Mouse (Mus musculus) layer of hippocampus, adult 18-20 months (tissue): ENCODE data around the gene Mllt3. TPM values are rescaled to one million over a fixed set of nuclear protein-coding genes. Genes with fewer than 3 reads are reported as not detected.

Experiments used
- DNase-seq, 2 experiments: peaks; one replicate each; pipeline ENCODE4 v3.0.0; 2022; ENCODE audit warnings: low spot score in 2 of 2
- total RNA-seq, 2 experiments: library from RNA; stranded (reverse); gene quantifications; 2 replicates each; pipeline ENCODE4 v1.2.3; 2021

Gene Mllt3
- total RNA-seq, 2 experiments from 2014 or later: 50.9 to 58.1 TPM

DNA sequence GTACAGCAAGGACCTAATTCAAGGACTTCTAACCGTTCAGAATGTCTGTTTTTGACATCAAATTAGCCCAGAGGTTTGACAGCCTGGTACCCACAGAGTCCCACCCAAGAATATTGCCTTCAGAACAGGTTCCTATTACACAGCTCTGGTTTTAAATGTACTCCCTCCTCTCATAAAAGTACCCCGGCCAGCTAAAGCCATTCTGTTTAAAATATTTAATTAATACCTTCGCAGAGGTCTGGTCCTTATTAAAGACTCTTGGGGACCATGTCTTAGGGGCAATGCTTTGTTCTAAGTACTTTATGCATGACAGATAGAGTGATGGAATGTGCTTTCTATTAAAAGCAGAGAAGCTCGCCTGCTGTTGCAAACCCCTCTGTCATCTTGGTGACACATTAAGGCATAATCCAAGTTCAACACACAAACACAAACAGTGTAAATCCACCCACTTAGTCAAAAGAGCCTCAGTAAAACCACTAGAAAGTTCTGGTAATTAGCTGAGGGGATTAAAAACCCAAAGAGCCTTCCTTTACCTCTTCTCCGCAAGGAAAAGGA is 302.0 kb downstream of the Mllt3 start:
- DNase-seq: no peak

DNA sequence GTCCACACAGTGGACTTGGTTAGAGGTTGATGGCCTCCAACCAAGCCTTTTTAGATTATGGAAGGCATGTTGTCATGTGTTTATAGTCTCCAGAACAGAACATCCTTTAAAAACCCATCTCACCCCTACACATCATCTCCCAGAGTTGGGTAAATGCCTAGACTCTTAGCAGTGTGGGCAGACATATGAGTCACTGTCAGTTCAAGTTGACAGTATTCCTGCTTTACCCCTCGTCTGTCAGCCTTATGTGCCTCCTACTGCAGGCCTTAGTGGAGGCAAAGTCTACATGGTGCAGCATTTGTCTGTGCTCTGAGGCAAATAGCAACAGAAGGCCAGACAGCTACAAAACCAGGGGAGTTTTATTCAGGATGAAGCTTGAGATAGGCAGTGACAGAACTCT is 304.6 kb downstream of the Mllt3 start:
- peak; percentile 78 to 91 for DNase-seq

DNA sequence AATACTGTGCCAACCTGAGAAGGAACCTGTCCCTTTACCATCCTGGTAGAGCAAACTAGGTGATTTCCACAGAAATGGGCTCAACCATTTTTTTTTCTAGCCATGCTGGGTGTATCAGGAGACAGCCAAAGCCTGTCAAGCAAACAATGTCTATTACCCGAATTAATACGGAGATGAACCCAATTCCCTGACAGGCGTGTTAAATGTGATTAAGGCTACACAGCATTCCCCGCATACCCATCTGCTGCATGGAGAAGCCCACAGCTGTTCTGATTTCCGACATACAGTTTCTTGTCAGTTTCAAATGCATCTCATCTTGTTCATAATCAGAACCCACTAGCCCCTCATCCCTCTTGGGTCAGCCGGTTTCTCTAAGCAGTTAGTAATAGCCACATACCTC is 309.7 kb downstream of the Mllt3 start:
- peak in 1 of 2 experiments; percentile 36 for DNase-seq

Other genes starting within 250 kb of the Mllt3 start
- gene Focad, start 61.3 kb upstream of the Mllt3 start, total RNA-seq: 10 to 100 TPM; 56.9 to 59.4 TPM